Mouse (Mus musculus): ENCODE results near the gene St3gal3. TPM values are rescaled to one million over a fixed set of nuclear protein-coding genes. Genes with fewer than 3 reads are reported as not detected.

St3gal3 gene
- polyA plus RNA-seq, 1 experiment from 2014 or later: 15.7 TPM

- Histone ChIP-seq H3K27ac (no peak overlapping the region), H3K79me2 (ENCODE audit: inconsistent target) (peaks cover 3% of the 10 kb centered on the region; the same call in 1 of the 2 replicates), H3K36me3 (ENCODE audit: inconsistent target) (no peaks in the 10 kb centered on the region), H3K4me3 (ENCODE audit: inconsistent target) (no peak overlapping the region)
- 94% methylated on average over 10 of the region's 10 CpGs for WGBS (ENCODE audit: missing documents)
Observed at GRCm38 (mm10) chr4:118122078-118122477, 12.6 kb downstream of the St3gal3 start.

DNA sequence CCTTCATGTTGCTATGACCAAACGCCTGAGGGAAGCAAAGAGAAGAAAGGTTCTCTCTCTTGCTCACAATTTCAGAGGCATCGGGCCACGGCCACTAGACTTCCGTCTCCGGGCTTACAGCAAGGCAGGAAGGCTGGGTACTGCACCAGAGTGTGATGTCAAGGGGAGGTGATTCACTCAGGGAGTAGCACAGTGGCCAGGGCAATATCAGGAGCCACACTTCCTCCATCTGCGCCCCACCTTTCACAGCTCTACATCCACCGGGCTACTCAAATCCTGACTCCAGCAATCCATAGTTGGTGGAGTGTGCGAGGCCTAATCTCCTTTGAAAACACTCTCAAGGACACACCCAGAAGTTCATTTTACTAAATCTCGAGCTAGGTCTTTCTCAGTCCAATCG lies 17.1 kb downstream of the St3gal3 start:
- WGBS (ENCODE audit: missing documents): 96% methylated on average over 10 of the region's 10 CpGs
- H3K79me2 ChIP-seq (ENCODE audit: inconsistent target): no peaks in the 10 kb centered on the region

DNA sequence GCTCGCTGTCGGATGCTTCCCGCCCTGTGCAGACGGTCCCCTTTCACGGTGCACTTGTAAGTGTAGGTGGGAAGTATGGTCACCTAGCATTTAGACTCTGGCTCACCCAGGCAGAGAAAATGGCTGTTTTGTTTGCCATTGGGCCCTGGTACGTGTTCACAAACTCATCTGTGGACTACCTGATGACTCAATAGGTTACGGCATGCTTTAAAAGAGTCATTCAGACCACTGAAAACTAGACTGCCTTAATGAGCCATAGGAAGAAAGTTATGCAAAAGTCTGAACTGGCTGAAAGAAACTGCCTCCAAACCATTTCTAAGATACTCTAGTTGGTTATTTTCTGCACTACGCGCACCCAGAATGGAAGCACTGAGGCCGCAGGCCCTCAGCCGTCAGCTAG lies 18.6 kb downstream of the St3gal3 start:
- Histone ChIP-seq H3K27ac (no peak overlapping the region), H3K79me2 (ENCODE audit: inconsistent target) (no peaks in the 10 kb centered on the region), H3K36me3 (ENCODE audit: inconsistent target) (no peaks in the 10 kb centered on the region), H3K4me3 (ENCODE audit: inconsistent target) (no peak overlapping the region)
- 97% methylated on average over 11 of the region's 11 CpGs for WGBS (ENCODE audit: missing documents)

More for the DNA sequence above, 17.1 kb downstream of the St3gal3 start:
- Histone ChIP-seq H3K27ac (no peak overlapping the region), H3K4me3 (ENCODE audit: inconsistent target) (no peak overlapping the region), H3K36me3 (ENCODE audit: inconsistent target) (no peaks in the 10 kb centered on the region)

- Histone ChIP-seq H3K27ac (no peak overlapping the region), H3K79me2 (ENCODE audit: inconsistent target) (no peaks in the 10 kb centered on the region), H3K4me3 (ENCODE audit: inconsistent target) (no peak overlapping the region), H3K36me3 (ENCODE audit: inconsistent target) (no peaks in the 10 kb centered on the region)
- WGBS (ENCODE audit: missing documents): 95% methylated on average over 7 of the region's 7 CpGs
Observed at GRCm38 (mm10) chr4:118115132-118115531, 19.6 kb downstream of the St3gal3 start.

DNA sequence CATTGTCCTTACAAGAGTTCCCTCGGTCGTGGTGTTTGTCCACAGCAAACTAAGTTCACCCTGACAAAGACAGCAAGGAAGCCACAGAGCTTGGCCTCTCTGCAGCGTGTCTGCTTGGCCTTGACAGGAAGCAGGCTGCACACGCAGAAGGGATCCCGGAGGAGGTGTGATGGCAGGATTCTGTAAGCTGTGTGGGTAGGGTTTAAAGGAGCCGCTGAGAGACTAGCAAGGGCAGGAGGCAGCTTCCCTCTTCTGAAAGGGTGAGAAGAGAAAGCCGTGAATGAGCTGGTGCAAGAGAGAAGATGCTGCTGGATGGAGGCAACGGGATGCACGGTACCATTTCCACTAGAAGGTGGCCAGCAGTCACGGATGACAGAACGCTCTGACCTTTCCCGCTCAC lies 22.1 kb downstream of the St3gal3 start:
- no peak overlapping the region for H3K4me3 ChIP-seq (ENCODE audit: inconsistent target)
- 76% methylated on average over 12 of the region's 12 CpGs for WGBS (ENCODE audit: missing documents)
- H3K79me2 ChIP-seq (ENCODE audit: inconsistent target): no peaks in the 10 kb centered on the region; the same call in 1 of the 2 replicates
- H3K36me3 ChIP-seq (ENCODE audit: inconsistent target): no peaks in the 10 kb centered on the region
- H3K27ac ChIP-seq: no peak overlapping the region

DNA sequence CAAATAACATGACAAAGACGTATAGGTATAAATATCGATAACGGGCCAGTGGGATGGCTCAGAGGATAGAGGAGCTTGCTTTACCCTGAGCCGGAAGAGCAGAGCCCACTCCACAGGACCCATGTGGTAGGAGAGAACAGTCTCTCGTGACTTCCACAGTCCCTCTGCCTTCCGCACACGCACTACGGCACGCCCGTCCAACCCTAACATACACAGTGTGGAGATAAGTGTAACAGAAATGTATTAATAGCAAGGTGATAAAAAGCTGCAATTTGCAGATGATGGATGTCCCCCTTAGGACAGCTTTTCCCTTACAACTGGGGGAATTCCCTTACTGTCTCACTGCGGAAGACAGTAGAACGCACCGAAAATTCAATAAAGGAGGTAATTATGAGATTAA lies 25.1 kb downstream of the St3gal3 start:
- H3K27ac ChIP-seq: no peak overlapping the region
- H3K36me3 ChIP-seq (ENCODE audit: inconsistent target): no peaks in the 10 kb centered on the region
- no peaks in the 10 kb centered on the region; the same call in 1 of the 2 replicates for H3K79me2 ChIP-seq (ENCODE audit: inconsistent target)
- H3K4me3 ChIP-seq (ENCODE audit: inconsistent target): no peak overlapping the region
- 90% methylated on average over 13 of the region's 13 CpGs for WGBS (ENCODE audit: missing documents)

GRCm38 (mm10) chr4:118108779-118109178 lies 25.9 kb downstream of the St3gal3 start:
- 93% methylated on average over 7 of the region's 7 CpGs for WGBS (ENCODE audit: missing documents)
- no peak overlapping the region for H3K27ac ChIP-seq

GRCm38 (mm10) chr4:118105256-118106053 lies 29.3 kb downstream of the St3gal3 start:
- Histone ChIP-seq H3K36me3 (ENCODE audit: inconsistent target) (no peaks in the 10 kb centered on the region), H3K79me2 (ENCODE audit: inconsistent target) (no peaks in the 10 kb centered on the region; the same call in 1 of the 2 replicates), H3K27ac (no peak overlapping the region), H3K4me3 (ENCODE audit: inconsistent target) (no peak overlapping the region)
- WGBS (ENCODE audit: missing documents): 98% methylated on average over 3 of the region's 3 CpGs

More at GRCm38 (mm10) chr4:118108779-118109178, 25.9 kb downstream of the St3gal3 start:
- Histone ChIP-seq H3K79me2 (ENCODE audit: inconsistent target) (no peaks in the 10 kb centered on the region; the same call in 1 of the 2 replicates), H3K4me3 (ENCODE audit: inconsistent target) (no peak overlapping the region), H3K36me3 (ENCODE audit: inconsistent target) (no peaks in the 10 kb centered on the region)

DNA sequence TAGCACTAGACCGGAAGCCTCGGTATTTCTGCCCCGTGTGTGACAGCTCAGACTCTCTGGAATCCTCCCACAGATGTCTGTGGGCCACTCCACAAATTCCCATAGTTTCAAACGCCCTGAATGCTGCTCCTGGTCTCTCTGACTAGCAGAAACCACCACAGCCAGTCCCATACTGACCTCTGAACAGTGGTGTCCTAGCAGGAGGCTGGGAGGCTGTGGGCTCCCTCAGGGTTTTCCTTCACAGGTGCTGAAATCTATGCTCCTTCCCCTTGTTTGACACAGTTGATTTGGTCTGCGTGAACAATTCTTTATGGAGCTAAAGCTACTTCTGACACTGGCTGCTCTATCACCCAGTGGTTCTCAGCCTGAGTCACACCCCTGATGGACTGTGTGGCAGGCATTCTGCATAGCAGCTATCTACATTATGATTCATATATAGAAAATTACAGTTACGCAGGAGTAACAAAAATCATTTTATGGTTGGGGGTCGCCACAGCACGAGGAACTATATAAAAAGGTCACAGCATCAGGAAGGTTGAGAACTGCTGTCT lies 31.4 kb downstream of the St3gal3 start:
- H3K79me2 ChIP-seq (ENCODE audit: inconsistent target): no peaks in the 10 kb centered on the region
- H3K4me3 ChIP-seq (ENCODE audit: inconsistent target): no peak overlapping the region
- H3K27ac ChIP-seq: no peak overlapping the region
- 92% methylated on average over 8 of the region's 8 CpGs for WGBS (ENCODE audit: missing documents)
- H3K36me3 ChIP-seq (ENCODE audit: inconsistent target): no peaks in the 10 kb centered on the region

GRCm38 (mm10) chr4:118101497-118101896 lies 33.2 kb downstream of the St3gal3 start:
- H3K79me2 ChIP-seq (ENCODE audit: inconsistent target): no peaks in the 10 kb centered on the region
- no peak overlapping the region for H3K4me3 ChIP-seq (ENCODE audit: inconsistent target)
- no peak overlapping the region for H3K27ac ChIP-seq
- 96% methylated on average over 6 of the region's 6 CpGs for WGBS (ENCODE audit: missing documents)
- H3K36me3 ChIP-seq (ENCODE audit: inconsistent target): no peaks in the 10 kb centered on the region

GRCm38 (mm10) chr4:118099637-118100364 lies 34.9 kb downstream of the St3gal3 start:
- Histone ChIP-seq H3K79me2 (ENCODE audit: inconsistent target) (no peaks in the 10 kb centered on the region), H3K36me3 (ENCODE audit: inconsistent target) (no peaks in the 10 kb centered on the region), H3K4me3 (ENCODE audit: inconsistent target) (no peak overlapping the region), H3K27ac (no peak overlapping the region)
- 86% methylated on average over 8 of the region's 8 CpGs for WGBS (ENCODE audit: missing documents)

DNA sequence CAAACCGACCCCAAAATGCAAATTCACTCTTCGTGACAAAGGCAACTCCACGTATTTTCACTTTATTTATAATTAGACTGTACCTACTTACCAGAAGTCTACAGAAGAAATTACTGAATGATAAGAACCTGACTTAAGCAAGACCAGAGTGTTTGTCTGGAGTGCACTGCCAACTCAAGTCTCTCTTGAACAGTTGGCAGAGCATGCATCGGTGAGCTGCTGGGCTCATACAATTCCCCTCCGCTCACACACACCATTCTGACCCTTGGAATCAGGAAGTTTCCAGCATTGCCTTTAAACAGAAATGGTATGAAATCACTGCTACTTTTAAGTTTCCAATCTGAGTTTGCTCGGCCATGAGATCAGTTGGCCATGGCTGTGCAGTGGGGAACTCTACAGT lies 36.1 kb downstream of the St3gal3 start:
- Histone ChIP-seq H3K36me3 (ENCODE audit: inconsistent target) (no peaks in the 10 kb centered on the region), H3K4me3 (ENCODE audit: inconsistent target) (no peak overlapping the region), H3K27ac (no peak overlapping the region), H3K79me2 (ENCODE audit: inconsistent target) (no peaks in the 10 kb centered on the region)
- WGBS (ENCODE audit: missing documents): 99% methylated on average over 6 of the region's 6 CpGs

DNA sequence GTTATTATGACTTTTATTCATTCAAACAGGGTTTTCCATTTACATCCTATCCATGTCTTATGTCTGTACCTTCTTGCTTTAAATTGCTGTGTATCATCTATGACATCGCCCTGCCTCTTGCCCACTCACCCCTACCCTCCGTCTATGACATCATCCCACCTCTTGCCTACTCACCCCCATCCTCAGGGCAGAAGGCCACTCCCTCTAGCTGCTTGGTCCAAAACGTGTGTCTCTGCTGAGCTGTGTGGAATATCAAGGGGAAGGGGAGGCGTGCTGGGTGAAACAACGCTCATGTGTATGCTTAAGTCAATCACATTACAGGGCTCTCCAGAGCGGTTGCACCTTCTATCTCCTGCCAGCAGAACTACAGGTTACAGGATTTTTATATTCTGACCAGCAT lies 38.6 kb downstream of the St3gal3 start:
- 95% methylated on average over 6 of the region's 6 CpGs for WGBS (ENCODE audit: missing documents)
- Histone ChIP-seq H3K36me3 (ENCODE audit: inconsistent target) (no peaks in the 10 kb centered on the region), H3K79me2 (ENCODE audit: inconsistent target) (no peaks in the 10 kb centered on the region), H3K27ac (no peak overlapping the region), H3K4me3 (ENCODE audit: inconsistent target) (no peak overlapping the region)

- Histone ChIP-seq H3K36me3 (ENCODE audit: inconsistent target) (no peaks in the 10 kb centered on the region), H3K4me3 (ENCODE audit: inconsistent target) (no peak overlapping the region), H3K27ac (no peak overlapping the region), H3K79me2 (ENCODE audit: inconsistent target) (no peaks in the 10 kb centered on the region)
- 93% methylated on average over 11 of the region's 11 CpGs for WGBS (ENCODE audit: missing documents)
Observed at GRCm38 (mm10) chr4:118092784-118093457, 41.8 kb downstream of the St3gal3 start.
